Mouse (Mus musculus): ENCODE data around the gene Col4a2. TPM values are rescaled to one million over a fixed set of nuclear protein-coding genes. Genes with fewer than 3 reads are reported as not detected.
A peak's percentile ranks its signal among the peaks of the same experiment; 100 is the strongest.

The Col4a2 gene
- total RNA-seq, 4 experiments from 2014 or later, result 28.3 to 41.2 (median 29.8) TPM

- peak in 1 of 2 experiments; percentile 35 for DNase-seq (ENCODE audit: low spot score in 2 of 2)
Observed at GRCm38 (mm10) chr8:11411504-11412124, 99.0 kb downstream of the Col4a2 start.

- DNase-seq (ENCODE audit: low spot score in 2 of 2), result no peak
Observed at GRCm38 (mm10) chr8:11412450-11412849, 99.8 kb downstream of the Col4a2 start.

- DNase-seq (ENCODE audit: low spot score in 2 of 2), result peak in 1 of 2 experiments; percentile 87
Observed at GRCm38 (mm10) chr8:11414304-11414703, 101.7 kb downstream of the Col4a2 start.

GRCm38 (mm10) chr8:11415089-11415488 lies 102.5 kb downstream of the Col4a2 start:
- DNase-seq (ENCODE audit: low spot score in 2 of 2), result no peak

- DNase-seq (ENCODE audit: low spot score in 2 of 2), result peak in 1 of 2 experiments; percentile 45
Observed at GRCm38 (mm10) chr8:11417762-11418161, 105.2 kb downstream of the Col4a2 start.

- DNase-seq (ENCODE audit: low spot score in 2 of 2), result peak in 1 of 2 experiments; percentile 82
Observed at GRCm38 (mm10) chr8:11419232-11419631, 106.6 kb downstream of the Col4a2 start.

- peak in 1 of 2 experiments; percentile 35 for DNase-seq (ENCODE audit: low spot score in 2 of 2)
Observed at GRCm38 (mm10) chr8:11419645-11420044, 107.0 kb downstream of the Col4a2 start.

- DNase-seq (ENCODE audit: low spot score in 2 of 2), result no peak
Observed at GRCm38 (mm10) chr8:11421105-11421504, 108.5 kb downstream of the Col4a2 start.

- peak in 1 of 2 experiments; percentile 43 for DNase-seq (ENCODE audit: low spot score in 2 of 2)
Observed at GRCm38 (mm10) chr8:11421968-11422367, 109.4 kb downstream of the Col4a2 start.

DNA sequence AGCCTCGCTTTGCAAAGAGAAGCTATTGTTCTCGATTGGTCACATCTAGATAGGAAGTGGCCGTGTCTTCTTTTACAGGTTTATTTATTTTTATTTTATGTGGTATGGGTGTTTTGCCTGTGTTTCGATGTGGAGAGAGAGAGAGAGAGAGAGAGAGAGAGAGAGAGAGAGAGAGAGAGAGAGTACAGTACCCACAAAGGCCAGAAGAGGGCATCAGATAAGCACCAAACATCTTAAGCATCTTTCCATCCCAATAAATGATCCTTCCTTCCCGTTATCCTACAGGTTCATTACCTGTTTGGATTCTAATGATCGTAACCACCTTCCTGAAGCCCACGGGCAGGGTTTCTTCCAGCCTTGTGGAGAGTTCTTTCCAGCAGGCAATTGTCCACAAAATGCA lies 110.5 kb downstream of the Col4a2 start:
- DNase-seq (ENCODE audit: low spot score in 2 of 2), result no peak

GRCm38 (mm10) chr8:11430688-11431087 lies 118.1 kb downstream of the Col4a2 start:
- DNase-seq (ENCODE audit: low spot score in 2 of 2), result no peak

GRCm38 (mm10) chr8:11437862-11438261 lies 125.3 kb downstream of the Col4a2 start:
- DNase-seq (ENCODE audit: low spot score in 2 of 2), result peak in 1 of 2 experiments; percentile 73

DNA sequence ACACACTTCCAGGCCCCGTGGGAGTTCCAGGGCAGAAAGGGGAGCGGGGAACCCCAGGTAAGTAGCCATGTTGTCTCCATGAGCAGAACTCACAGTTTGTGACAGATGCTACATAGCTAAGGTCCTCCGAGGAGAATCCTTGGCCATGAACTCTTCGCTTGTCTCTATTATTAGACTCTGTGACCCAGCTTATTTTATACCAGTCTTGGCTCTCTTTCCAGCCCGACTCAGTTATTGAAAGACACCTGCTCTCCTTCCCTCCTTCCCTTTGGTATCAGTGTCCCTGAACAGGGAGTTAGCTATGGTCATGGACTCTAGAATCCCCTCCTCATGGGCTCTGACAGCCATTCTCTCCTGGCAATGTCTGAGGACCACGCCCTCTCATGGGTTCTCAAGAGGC lies 128.7 kb downstream of the Col4a2 start:
- DNase-seq (ENCODE audit: low spot score in 2 of 2), result no peak

GRCm38 (mm10) chr8:11443611-11444010 lies 131.0 kb downstream of the Col4a2 start:
- DNase-seq (ENCODE audit: low spot score in 2 of 2), result no peak

- DNase-seq (ENCODE audit: low spot score in 2 of 2), result no peak
Observed at GRCm38 (mm10) chr8:11444216-11444615, 131.6 kb downstream of the Col4a2 start.

DNA sequence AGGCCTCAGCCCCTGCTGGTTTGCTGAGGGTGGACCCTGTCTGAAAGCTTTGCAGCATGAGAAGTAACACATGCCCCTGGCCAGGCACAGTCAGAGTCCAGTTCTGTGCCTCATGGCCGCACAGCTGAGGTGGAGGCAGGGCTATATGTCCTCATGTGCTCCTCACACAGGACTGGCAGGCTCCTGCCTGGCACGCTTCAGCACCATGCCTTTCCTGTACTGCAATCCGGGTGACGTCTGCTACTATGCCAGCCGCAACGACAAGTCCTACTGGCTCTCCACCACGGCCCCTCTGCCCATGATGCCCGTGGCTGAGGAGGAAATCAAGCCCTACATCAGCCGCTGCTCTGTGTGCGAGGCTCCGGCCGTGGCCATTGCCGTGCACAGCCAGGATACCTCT lies 133.2 kb downstream of the Col4a2 start:
- no peak for DNase-seq (ENCODE audit: low spot score in 2 of 2)

DNA sequence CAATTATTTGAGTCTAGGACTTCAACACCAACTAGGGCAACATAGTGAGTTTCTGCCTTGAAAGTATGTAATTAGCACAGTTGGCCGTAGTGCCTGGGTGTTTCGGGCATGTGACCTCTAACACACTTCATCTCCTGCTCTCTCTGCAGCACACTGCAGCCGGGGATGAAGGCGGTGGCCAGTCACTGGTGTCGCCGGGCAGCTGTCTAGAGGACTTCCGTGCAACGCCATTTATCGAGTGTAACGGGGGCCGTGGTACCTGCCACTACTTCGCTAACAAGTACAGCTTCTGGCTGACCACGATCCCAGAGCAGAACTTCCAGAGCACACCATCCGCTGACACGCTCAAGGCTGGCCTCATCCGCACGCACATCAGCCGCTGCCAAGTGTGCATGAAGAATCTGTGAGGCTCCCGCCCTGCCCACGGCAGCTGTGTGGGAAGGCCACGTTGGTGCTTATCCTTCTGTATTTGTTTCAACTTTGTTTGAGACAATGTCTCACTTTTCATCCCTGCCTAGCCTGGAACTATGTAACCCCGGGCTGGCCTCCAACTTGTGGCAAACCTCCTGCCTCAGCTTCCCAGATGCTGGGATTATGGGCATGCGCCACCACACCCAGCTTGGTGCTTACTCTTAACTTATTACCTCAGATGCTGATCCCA lies 135.4 kb downstream of the Col4a2 start:
- DNase-seq (ENCODE audit: low spot score in 2 of 2), result no peak

DNA sequence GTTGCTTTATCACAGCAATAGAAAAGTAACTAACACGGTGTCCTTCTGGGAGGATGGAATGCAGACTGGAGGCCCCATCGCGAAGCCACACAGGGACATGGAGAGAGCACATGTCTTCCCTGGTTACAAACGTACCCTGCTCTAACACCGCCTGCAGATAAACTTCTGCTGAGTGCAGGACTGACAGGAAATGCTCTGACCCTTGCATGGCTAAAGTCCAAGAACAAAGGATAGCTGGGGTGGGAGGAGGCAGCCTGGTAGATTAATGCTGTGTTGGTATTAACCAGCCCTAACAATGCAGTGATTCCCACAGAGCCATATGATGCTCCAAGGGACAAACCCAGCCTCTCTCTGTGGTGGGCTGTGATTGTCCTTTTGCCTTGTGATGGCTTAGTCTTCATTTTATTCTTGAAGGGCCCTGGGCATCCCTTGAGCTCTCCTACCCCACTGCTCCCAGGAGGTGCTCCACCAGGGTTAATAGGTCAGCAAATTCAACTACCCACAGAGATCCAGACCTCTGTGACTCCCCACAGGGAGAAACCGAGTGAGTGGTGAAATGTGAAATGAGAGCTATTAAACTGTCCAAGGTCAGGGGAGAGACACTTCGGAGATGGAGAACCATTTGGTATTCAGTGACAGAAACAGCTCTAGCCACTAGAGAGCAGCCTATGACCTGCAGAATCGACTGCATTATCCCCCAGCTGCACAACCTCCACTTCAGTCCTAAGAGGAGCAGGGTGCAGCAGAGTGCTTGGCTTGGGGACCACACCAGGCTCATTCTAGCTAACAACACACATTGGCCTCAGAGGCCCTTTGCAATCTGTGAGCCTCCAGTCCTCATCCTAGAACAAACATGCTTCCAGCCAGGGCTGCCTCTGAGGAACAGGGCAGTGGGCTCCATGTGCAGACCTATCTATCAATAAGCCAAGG lies 137.8 kb downstream of the Col4a2 start:
- DNase-seq (ENCODE audit: low spot score in 2 of 2), result no peak

GRCm38 (mm10) chr8:11452152-11452551 lies 139.5 kb downstream of the Col4a2 start:
- DNase-seq (ENCODE audit: low spot score in 2 of 2), result no peak

GRCm38 (mm10) chr8:11452559-11452958 lies 140.0 kb downstream of the Col4a2 start:
- no peak for DNase-seq (ENCODE audit: low spot score in 2 of 2)

DNA sequence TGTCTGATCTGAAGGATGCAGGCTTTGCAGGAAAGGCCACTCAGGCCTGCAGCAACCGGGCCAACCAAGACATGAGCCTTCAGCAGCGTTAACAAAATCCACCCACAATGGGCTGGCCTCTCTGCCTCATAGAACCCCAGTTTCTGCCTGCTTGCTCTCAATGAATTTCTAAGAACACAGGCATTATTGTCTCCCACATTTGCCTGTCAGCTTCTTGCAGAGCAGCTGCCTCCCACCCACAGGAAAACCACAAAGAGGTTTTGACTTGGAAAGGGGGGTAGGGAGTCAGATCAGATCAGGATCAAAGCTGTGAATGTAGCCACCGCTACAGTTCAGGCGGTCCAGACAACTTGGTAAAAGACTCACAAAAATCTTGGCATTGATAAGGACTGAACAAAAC lies 140.4 kb downstream of the Col4a2 start:
- no peak for DNase-seq (ENCODE audit: low spot score in 2 of 2)

DNA sequence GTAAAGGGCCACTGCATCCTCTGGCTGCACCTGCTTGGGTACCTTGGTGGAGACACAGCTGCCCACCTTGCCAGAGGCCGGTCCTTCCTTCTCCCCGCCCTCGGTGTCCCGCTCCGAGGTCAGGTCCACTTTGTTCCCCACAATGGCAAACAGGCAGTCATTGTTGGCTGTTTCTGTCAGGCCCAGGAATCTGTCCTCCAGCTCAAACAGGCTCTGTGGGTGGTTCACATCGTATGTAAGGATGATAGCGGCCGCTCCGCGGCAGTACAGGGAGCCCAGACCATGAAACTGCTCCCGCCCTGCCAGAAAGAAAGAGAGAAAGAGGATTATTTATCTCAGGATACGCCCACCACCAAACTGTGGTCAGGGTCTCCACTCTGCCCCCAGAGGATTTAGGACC lies 141.6 kb downstream of the Col4a2 start:
- DNase-seq (ENCODE audit: low spot score in 2 of 2), result no peak
